Mouse (Mus musculus) hindbrain, postnatal 0 days (tissue): ENCODE measurements around the gene Ccndbp1. TPM values are rescaled to one million over a fixed set of nuclear protein-coding genes. Genes with fewer than 3 reads are reported as not detected.
"Not testable (repeated sequence)": the region's sequence is repeated elsewhere in the genome, so short reads cannot be mapped to it uniquely, and the experiment has no call there.

ENCODE experiments used
- ATAC-seq: fragments of 200-750 bp; cut with Nextera tagmentation; 2 replicates; pipeline ENCODE4 v1.8.0; 2017; ENCODE audit warnings: mild to moderate bottlenecking, moderate TSS enrichment, moderate library complexity
- DNase-seq: peaks from one replicate; pipeline ENCODE4 v3.0.0-alpha.2; 2015; ENCODE audit warnings: low spot score
- H3K27ac ChIP-seq: fragments of 300-500 bp; sonication (generic); 2 replicates; pipeline ENCODE4 v1.5.1; 2014; ENCODE audit warnings: mild to moderate bottlenecking
- H3K27me3 ChIP-seq: fragments of 300-500 bp; sonication (generic); 2 replicates; pipeline ENCODE4 v1.6.1; 2014; ENCODE audit warnings: low read length, mixed read lengths; ENCODE audit not compliant: insufficient read depth
- H3K36me3 ChIP-seq: fragments of 300-500 bp; sonication (generic); 2 replicates; pipeline ENCODE4 v1.6.1; 2014; ENCODE audit warnings: low read length, mixed read lengths; ENCODE audit not compliant: insufficient read depth
- H3K4me1 ChIP-seq: fragments of 300-500 bp; sonication (generic); 2 replicates; pipeline ENCODE4 v1.6.1; 2014; ENCODE audit warnings: antibody characterized with exemption, low read length, mixed read lengths; ENCODE audit not compliant: insufficient read depth
- H3K4me2 ChIP-seq: fragments of 300-500 bp; sonication (generic); 2 replicates; pipeline ENCODE4 v1.6.1; 2014; ENCODE audit warnings: low read depth, mild to moderate bottlenecking, low read length, moderate library complexity, mixed read lengths
- H3K4me3 ChIP-seq: fragments of 300-500 bp; sonication (generic); 2 replicates; pipeline ENCODE4 v1.5.1; 2014; ENCODE audit warnings: low read length
- H3K9ac ChIP-seq: fragments of 300-500 bp; sonication (generic); replicated peaks from 2 replicates; pipeline ENCODE4 v1.6.1; 2014; ENCODE audit warnings: mild to moderate bottlenecking, low read length, moderate library complexity, mixed read lengths
- H3K9me3 ChIP-seq: fragments of 300-500 bp; sonication (generic); 2 replicates; pipeline ENCODE4 v1.6.1; 2016; ENCODE audit warnings: low read length, mixed read lengths
- CTCF ChIP-seq: IDR thresholded peaks from 2 replicates; pipeline ENCODE4 v1.5.1; 2016; ENCODE audit warnings: antibody characterized with exemption, control low read depth, low read depth
- WGBS: fragments of 180-500 bp; shearing (Covaris S2); extraction: QIAGEN DNeasy Blood & Tissue Kit; methylation state at CpG from one replicate; pipeline ENCODE4 v1.1.7; 2014; 5-methylcytosine and 5-hydroxymethylcytosine counted together
- polyA plus RNA-seq: library from polyadenylated mRNA; unstranded; fragments of >200 nt; fragmentation: Nextera tagmentation; extraction: Ambion mirVana; gene quantifications from 2 replicates; pipeline ENCODE4 v1.2.1, GENCODE M21; 2015
- total RNA-seq: library from RNA; depleted of rRNA; stranded (reverse); fragments of >200 nt; gene quantifications from 2 replicates; pipeline ENCODE4 v1.2.3, GENCODE M21; 2014

Ccndbp1 gene
- total and polyA plus RNA-seq, 2 experiments from 2014 or later: 42.3 to 76.5 TPM

DNA sequence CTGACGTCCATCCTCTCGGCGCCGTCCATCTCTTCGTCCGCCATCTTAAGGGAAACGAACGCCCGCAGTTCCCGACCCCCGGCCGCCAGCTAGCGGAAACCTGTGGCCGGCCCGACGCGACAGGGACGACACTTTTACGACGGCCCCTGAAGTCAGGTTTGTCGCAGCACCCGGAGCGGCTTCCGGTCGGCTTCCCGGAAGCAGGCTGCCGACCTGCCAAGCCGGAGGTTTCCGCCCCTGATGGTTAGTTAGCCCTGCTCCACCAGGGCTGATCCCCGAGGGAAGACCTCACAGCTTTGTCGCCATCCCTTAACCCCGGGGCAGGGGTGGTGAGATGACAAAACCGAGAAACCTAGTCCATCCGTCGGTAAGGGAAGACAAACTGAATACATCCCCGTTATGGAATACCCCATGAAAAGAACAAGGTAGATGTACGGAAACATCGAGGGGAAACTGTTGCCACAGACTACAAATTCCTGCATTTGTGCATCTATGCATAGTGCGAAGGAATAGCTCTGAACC lies 37.6 kb upstream of the Ccndbp1 start, which contains the start of gene Ubr1:
TSS of gene Ubr1 (minus strand) at position 157 of the 522 bp plus-strand sequence.
- no peaks in the 10 kb centered on the region for H3K27me3 ChIP-seq
- peaks cover 12% of the 10 kb centered on the region for H3K4me1 ChIP-seq
- WGBS: under 1% methylated on average over 39 of the region's 39 CpGs
- no peaks in the 10 kb centered on the region for H3K9me3 ChIP-seq
- no peaks in the 10 kb centered on the region; the same call in 1 of the 2 replicates for H3K36me3 ChIP-seq
- peak; percentile 96 for DNase-seq
- H3K4me3 ChIP-seq: peak within 1 kb of the TSS; percentile 83
- H3K9ac ChIP-seq: peak within 1 kb of the TSS; percentile 83
- H3K27ac ChIP-seq: peak within 1 kb of the TSS; percentile 87
- peak; percentile 40 for TF ChIP-seq CTCF
- ATAC-seq: peak; percentile 94
- peak within 1 kb of the TSS; percentile 89 for H3K4me2 ChIP-seq

DNA sequence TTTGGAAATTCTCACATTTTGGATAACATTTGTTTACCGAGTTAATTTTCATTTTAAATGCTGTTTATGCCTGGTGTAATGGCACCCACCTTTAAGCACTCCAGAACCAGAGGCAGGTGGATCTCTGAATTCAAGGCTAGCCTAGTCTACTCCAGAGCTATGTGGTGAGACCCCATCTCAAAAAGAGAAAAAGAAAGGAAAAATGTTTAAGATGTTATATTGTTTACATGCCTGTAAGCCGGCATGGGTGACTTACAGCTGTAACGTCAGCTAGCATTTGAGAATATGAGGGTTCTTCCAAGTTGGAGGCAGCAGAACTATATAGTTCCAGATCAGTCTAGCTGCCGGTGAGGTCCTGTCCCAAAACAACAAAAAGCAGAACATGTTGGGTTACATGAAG lies 36.4 kb upstream of the Ccndbp1 start:
- no peak overlapping the region for H3K9ac ChIP-seq
- no peaks in the 10 kb centered on the region for H3K9me3 ChIP-seq
- H3K4me2 ChIP-seq: no peak overlapping the region
- DNase-seq (no peak), ATAC-seq (no peak)
- no peak for TF ChIP-seq CTCF
- WGBS: 87% methylated on average over 4 of the region's 4 CpGs
- no peak overlapping the region for H3K27ac ChIP-seq
- no peaks in the 10 kb centered on the region for H3K27me3 ChIP-seq
- no peaks in the 10 kb centered on the region for H3K36me3 ChIP-seq
- H3K4me3 ChIP-seq: no peak overlapping the region
- H3K4me1 ChIP-seq: peaks cover 12% of the 10 kb centered on the region

DNA sequence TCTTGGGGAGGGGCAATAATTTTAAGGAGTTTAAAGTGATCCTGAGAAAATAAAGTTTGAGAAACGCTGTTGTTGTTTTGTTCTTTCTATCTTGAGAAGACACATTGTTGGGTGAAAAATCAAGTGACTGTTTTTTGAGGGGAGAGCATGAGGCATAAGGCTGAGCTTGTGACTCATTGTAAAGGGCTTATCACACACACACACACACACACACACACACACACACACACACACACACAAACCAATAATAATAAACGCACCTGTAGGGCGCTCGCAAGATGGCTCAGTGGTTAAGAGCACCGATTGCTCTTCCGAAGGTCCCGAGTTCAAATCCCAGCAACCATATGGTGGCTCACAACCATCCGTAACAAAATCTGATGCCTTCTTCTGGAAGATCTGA lies 35.9 kb upstream of the Ccndbp1 start:
- ATAC-seq: not testable (repeated sequence)

GRCm38 (mm10) chr2:120972964-120973363 lies 35.2 kb upstream of the Ccndbp1 start:
- DNase-seq (no peak), ATAC-seq (no peak)
- H3K9ac ChIP-seq: no peak overlapping the region
- no peak overlapping the region for H3K4me3 ChIP-seq
- no peaks in the 10 kb centered on the region for H3K27me3 ChIP-seq
- peaks cover 12% of the 10 kb centered on the region for H3K4me1 ChIP-seq
- no peaks in the 10 kb centered on the region for H3K36me3 ChIP-seq
- TF ChIP-seq CTCF: no peak
- H3K27ac ChIP-seq: no peak overlapping the region
- H3K4me2 ChIP-seq: no peak overlapping the region
- WGBS: 22% methylated on average over 5 of the region's 5 CpGs
- H3K9me3 ChIP-seq: no peaks in the 10 kb centered on the region

More for the DNA sequence above, 35.9 kb upstream of the Ccndbp1 start:
- not testable (repeated sequence) for H3K27ac ChIP-seq, H3K4me3 ChIP-seq, H3K36me3 ChIP-seq, H3K4me2 ChIP-seq, DNase-seq, H3K27me3 ChIP-seq, H3K9me3 ChIP-seq, H3K9ac ChIP-seq
- WGBS: 95% methylated on average over 8 of the region's 8 CpGs
- peaks cover 12% of the 10 kb centered on the region for H3K4me1 ChIP-seq

DNA sequence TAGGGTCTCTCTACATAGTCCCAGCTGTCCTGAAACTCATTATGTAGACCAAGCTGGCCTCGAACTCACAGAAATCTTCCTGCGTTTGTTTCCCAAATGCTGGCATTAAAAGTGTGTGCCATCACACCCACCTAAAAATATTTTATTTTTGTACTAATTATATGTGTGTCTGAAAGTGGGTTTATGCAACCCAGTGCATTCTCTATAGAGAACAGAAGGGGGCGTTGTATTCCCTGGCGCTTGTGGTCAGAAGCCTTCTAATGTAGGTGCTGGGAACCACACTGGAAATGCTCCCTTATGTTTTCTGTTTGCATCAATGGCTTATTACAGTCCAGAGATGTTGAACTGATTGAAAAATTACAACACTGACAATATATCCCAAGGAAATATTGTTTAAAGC lies 31.9 kb upstream of the Ccndbp1 start:
- peak; percentile 32 for DNase-seq
- no peaks in the 10 kb centered on the region for H3K4me1 ChIP-seq
- no peak overlapping the region for H3K9ac ChIP-seq
- no peaks in the 10 kb centered on the region for H3K27me3 ChIP-seq
- peak overlapping the region; percentile 81 for H3K4me3 ChIP-seq
- no peak overlapping the region for H3K27ac ChIP-seq
- no peaks in the 10 kb centered on the region for H3K9me3 ChIP-seq
- H3K4me2 ChIP-seq: peak overlapping the region; percentile 84
- ATAC-seq: no peak
- peak; percentile 42 for TF ChIP-seq CTCF
- no peaks in the 10 kb centered on the region for H3K36me3 ChIP-seq
- 53% methylated on average over 4 of the region's 4 CpGs for WGBS

- DNase-seq (peak; percentile 63), ATAC-seq (peak; percentile 74)
- H3K27me3 ChIP-seq: no peaks in the 10 kb centered on the region
- TF ChIP-seq CTCF: no peak
- H3K36me3 ChIP-seq: no peaks in the 10 kb centered on the region
- WGBS: under 1% methylated on average over 63 of the region's 71 CpGs
- peak within 1 kb of the TSS; percentile 89 for H3K9ac ChIP-seq
- H3K4me2 ChIP-seq: peak within 1 kb of the TSS; percentile 84
- peak within 1 kb of the TSS; percentile 81 for H3K4me3 ChIP-seq
- H3K9me3 ChIP-seq: no peaks in the 10 kb centered on the region
- peak within 1 kb of the TSS; percentile 90 for H3K27ac ChIP-seq
- H3K4me1 ChIP-seq: no peaks in the 10 kb centered on the region
Observed at GRCm38 (mm10) chr2:120976990-120977925, 30.9 kb upstream of the Ccndbp1 start, which contains the start of gene Tmem62. Gene Tmem62, plus strand, starts transcription at chr2:120977017.
